Mouse (Mus musculus) megakaryocyte-erythroid progenitor cell, adult 5-6 weeks (primary cell): ENCODE data around the gene Tert. TPM values are rescaled to one million over a fixed set of nuclear protein-coding genes. Genes with fewer than 3 reads are reported as not detected.

Source experiments
- ATAC-seq: replicated peaks from 2 replicates; pipeline ENCODE4 v1.8.0; 2016; ENCODE audit warnings: mild to moderate bottlenecking, inconsistent platforms; ENCODE audit not compliant: severe bottlenecking, poor library complexity, low FRiP score, low TSS enrichment
- total RNA-seq, 2 experiments: library from RNA; stranded (forward) in 1 of 2; stranded (reverse) in 1 of 2; fragments of 200-1000, 215-1000 nt in 1 of 2; fragments of >200 nt in 1 of 2; fragmentation: Nextera tagmentation in 1 of 2; gene quantifications; 2 replicates each; pipeline ENCODE4 v1.2.3; 2014 to 2017

Gene Tert
- total RNA-seq, 2 experiments from 2014 or later: 3.2 to 6.0 TPM

DNA sequence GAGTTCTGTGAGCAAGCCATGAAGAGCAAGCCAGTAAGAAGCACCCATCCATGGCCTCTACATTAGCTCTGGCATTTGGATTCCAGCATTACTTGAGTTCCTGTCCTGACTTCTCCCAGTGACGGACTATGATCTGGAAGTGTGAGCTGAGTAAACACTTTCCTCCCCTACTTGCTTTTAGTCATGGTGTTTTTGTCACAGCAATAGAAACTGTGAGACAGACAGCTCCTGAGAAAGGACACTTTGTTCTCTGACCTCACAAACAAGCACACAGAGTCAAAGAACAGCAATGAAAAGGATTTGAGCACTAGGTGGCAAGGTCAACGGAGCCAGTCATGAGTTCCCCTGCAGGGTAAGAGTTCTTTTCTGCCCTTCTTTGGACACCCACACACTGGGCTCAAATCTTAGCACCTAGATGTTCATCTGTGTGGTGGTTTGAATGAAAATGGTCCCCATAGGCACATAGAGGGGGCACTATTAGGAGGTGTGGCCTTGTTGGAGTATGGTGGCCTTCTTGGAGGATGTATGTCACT is 33.5 kb downstream of the Tert start:
- no peak for ATAC-seq

DNA sequence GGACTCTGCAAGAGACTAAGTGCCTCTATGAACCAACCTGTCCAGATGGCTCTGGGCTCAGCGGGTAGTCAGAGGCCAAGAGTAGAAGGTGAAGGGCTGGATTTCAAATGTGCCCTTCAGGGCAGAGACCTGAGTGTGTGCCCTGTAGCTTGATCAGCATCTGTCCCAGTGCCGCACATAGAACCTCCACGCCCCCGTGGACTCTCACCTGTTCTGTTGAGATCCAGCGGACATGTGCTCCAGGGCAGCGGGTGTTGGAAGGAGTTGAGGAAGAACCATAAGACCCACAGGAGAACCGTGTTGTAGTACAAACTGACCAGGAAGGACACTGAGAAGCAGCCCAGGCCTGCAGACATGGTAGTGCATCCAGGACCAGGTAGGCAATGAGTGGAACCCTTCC is 48.5 kb downstream of the Tert start:
- ATAC-seq: no peak

DNA sequence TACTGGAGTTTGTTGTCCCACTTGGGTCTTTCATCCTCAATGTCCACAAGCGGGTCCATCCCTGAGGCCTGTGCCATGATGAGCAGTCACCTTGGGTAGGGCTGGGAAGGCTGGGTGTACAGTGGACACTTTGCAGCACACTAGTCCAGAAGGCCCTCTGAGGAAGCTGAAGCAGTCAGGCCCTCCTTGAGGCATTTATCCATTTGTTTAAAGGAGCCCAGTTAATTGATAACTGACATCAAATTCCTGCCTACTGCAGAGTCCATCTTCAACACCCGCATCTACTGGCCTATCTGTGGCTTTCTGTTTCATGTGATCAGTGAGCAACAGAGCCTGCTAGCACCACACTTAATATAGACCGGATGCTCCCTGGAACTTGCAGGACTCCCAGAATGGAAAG is 51.1 kb downstream of the Tert start, which contains the start of gene Slc6a18:
Gene Slc6a18, minus strand, starts transcription at position 171 of the 400 bp plus-strand sequence.
- no peak for ATAC-seq

DNA sequence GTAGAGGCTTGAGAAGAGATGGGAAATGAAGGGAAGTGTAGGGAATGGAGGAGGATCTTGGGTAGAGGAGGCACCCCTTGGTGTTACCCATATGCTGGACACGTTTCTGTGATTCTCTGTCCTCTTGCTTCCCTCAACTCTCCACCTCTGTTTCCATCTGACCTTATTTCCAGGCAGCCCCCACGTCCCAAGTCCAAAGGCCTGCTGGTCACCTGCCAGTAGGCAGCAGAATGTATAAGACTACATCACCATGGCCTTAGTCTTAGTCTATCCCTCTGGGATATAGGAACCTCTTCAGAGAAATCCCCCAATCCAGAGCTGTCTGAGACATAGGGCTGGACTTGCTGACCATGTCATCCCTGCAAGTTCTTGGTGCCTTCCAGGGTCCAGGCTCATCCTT is 52.6 kb downstream of the Tert start:
- ATAC-seq: no peak

DNA sequence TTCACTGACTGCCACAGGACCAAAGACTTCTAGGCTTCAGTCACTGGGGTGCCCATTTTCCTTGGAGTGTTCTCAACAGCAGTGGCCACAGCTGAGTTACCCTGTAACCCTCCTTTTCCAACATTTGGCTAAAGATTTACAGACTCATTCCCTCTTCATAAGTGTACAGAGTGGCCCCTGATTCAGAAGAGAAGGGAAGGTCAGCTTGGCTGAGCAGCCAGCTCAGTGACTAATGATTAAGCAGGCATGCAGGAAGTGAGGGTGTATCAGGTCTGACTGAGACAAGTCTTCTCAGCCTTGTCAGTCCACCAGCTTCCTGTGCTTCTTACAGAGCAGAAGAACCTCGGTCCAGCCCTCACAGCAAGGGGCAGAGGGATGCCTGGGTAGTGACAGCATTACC is 53.7 kb downstream of the Tert start:
- no peak for ATAC-seq

DNA sequence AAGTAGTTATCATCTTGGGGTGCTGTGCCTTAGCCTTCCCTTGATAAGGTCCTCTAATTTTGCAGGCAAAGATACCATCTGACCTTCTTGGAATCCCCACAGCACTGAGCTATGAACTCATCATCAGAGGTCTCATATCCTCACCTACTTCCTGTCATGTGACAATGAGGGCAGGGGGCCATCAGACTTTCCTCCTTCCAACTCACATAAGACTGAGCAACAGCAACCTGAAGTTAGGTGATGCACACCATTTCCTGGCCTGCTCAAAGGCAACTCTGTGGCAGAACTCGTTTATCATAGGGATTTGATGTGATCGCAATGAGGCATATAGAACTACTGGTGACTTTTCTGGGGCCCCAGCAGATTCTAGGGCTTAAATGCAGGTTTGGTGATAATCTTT is 55.5 kb downstream of the Tert start:
- no peak for ATAC-seq

DNA sequence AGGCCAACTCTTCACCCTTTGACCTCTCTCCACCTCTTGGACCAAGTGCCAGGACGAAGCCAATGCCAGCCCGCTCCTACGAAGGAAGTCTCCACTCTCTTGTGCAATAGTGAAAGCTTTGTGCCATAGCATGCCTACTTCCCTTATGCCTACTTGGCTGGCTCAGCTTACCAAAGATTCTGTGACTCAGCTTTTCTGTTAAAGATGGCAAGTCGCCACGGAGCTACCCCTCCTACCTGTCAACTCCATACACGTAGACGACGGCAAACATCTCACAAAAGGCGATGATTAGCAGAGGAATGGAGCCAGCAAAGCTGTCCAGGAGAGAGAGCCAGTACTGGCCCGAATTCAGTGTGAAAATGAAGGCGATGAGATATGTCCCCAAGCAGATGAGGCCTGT is 57.0 kb downstream of the Tert start:
- ATAC-seq: no peak

DNA sequence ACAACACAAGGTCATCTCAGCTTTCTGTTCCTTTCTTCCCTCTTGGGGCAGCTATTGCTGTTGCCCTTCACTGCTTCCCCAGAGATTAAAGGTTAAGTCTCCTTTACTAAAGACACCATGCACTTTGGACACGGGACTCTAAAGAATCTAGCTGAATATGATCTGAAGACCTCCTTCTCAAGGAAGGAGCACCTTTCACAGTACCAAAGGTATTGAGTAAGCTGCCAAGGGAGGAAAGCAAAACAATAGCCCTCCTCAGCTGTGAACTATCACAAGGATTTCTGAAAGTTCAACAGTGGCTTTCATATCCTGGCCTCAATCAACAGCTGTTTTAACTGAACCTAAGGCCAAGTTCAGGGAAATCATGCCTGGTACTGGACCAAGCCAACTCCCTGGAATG is 57.7 kb downstream of the Tert start:
- no peak for ATAC-seq

DNA sequence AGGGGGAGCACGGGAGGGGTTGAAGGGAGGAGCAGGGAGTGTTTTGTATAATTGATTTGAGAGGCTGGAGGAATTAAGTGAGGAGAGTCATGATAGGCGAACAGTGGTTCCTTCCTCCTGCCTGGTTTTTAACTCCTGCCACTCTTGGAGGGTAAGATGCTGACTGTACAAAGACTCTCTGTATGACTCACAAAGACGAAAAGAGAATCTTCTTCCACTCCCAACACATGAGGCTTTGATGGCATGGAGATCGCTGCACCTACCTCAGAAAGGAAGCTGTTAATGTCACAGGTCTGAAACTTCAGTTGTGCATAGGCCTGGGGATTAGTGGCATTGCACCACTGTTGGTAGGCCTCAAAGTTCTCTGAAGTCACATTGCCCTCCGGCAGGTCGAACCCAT is 58.8 kb downstream of the Tert start:
- ATAC-seq: no peak

DNA sequence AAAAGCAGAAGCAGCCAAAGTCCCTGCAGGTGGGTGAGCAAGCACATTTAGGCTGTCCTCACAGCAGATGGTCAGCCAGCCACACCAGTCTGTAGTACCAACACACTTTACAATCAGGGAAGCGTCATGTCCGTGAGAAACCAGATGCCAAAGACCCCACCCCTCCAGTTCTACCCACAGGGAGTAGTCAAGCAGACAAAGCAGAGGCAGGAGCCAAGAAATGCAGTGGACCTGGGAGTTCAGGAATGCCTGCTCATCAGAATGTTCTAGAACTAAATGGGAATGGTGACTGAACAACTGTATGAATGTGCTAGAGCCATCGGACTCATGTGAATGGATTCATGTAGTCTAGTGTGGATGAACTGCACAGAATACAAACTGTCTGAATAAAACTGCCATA is 60.9 kb downstream of the Tert start:
- ATAC-seq: no peak

DNA sequence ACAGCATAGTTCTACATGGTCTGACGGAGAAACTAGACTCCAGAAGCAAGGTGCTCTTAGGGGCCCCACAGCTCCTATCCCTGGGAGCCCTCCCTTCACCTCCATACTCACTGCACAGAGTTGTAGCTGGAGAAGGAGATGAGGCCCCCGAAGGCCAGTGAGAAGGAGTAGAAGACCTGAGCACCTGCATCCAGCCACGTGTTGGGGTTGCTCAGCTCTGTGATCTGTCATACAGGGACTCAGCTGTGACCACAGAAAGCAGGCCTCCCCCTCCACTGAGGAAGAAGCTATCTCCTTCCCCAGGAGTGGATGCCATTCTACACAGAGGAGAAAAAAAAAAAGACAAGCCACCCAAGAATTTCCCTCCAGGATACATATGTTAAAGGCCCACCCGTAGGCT is 62.2 kb downstream of the Tert start:
- no peak for ATAC-seq

DNA sequence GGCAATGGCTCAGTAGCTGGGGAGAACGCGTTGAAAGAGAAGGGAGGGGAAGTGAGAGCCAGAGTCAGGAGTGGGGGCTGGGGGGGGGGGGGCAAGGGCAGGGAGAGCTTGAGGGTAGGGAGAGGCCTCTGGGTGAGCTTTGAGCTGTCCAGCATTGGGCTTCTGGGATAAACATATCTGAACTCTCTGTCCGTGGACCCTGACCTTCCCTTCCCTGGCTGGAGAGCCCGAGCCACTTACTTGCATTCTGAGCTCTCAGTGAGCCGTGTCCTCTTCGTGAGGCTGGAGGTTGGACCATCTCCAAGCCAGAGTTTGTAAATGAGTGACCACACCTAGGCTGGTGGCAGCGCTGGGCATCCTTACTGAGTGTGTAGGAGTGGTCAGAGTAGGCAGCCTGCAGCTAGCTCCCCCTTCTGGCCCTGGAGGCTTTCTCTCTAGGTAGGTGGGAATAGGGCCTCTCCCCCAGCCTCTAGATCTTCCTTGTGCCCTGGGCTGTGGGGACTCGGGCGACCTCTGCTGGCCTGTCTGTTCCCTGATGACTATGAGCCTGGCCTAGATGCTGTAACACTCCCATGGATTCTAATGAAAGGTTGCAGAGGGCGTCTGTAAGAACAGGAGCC is 65.6 kb downstream of the Tert start:
- peak; percentile 89 for ATAC-seq

DNA sequence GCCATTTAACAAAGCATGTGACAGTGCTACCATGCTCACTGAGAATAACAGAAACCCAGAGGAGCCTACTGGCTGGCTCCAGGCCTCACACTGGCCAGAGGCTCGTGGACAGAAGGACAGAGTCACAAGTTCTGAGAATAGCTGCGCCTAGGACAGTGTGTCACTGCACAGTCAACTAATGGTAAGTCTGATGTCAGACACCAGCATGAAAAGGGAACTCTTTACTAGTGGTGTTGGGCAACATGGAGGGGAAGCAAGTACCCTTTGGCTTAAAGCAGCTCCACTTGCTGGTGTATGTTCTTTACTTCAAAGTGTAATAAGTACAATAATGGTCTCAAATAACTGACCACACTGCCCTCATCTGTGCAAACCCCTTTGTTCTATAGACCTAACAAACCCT is 66.6 kb downstream of the Tert start:
- no peak for ATAC-seq

DNA sequence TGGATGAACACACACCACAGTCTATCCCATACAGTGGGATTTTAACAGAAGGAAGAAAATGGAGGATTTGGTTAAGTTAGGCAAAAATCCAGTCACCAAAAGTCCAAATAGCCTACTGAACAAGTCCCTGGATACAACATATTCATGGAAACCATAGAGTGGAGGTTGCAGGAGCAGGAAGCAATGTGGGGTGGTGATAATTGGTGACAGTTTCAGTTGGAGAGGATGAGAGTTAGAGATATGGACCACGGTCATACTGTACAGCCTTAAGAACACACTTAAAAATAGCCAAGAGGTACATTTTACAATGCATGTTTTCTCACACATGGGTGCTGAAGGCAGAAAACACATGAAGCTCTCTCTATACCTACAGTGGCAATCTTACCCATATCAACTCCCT is 68.3 kb downstream of the Tert start:
- no peak; the same call in 1 of the 2 replicates for ATAC-seq

DNA sequence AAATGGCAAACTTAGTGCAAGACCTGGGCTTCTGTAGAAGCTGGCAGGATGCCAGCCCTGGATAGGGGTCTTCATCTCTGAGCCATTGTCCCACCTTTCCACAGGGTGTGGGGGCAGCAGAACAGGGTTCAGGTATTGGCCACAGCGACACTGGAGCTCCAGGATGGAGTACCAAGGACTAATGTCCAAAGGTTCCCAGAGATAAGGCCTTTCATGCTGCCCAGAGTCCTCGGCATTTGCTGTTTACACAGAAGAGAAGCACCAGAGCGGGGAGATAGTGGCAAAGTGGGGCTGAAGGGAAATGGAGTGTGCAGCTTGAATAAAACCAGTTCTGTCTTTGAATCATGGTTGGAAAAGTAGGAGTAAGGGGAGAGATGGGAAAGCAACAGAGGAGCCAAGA is 69.8 kb downstream of the Tert start:
- ATAC-seq: no peak

Other genes with a start within 250 kb of the Tert start
- 46.7 and 50.6 TPM in 2 replicates for gene Lpcat1, start 159.7 kb upstream of the Tert start, total RNA-seq (2014; fragmentation: Nextera tagmentation)
- gene Lpcat1, start 159.7 kb upstream of the Tert start, total RNA-seq (2017): 19.3 and 32.4 TPM in 2 replicates
- gene Slc6a3, start 90.2 kb upstream of the Tert start, total RNA-seq (2014; fragmentation: Nextera tagmentation): not detected in 2 replicates
- not detected in 2 replicates for gene Slc6a3, start 90.2 kb upstream of the Tert start, total RNA-seq (2017)
- gene Clptm1l, start 22.9 kb upstream of the Tert start, total RNA-seq (2014; fragmentation: Nextera tagmentation): 130 and 134 TPM in 2 replicates
- gene Clptm1l, start 22.9 kb upstream of the Tert start, total RNA-seq (2017): 86.7 and 87.6 TPM in 2 replicates
- not detected in 2 replicates for gene Slc6a18, start 51.1 kb downstream of the Tert start, total RNA-seq (2014; fragmentation: Nextera tagmentation)
- gene Slc6a18, start 51.1 kb downstream of the Tert start, total RNA-seq (2017): not detected in 2 replicates
- 2.0 and 5.1 TPM in 2 replicates for gene Slc6a19, start 78.0 kb downstream of the Tert start, total RNA-seq (2014; fragmentation: Nextera tagmentation)
- gene Slc6a19, start 78.0 kb downstream of the Tert start, total RNA-seq (2017): not detected in 2 replicates
- 13.3 and 15.4 TPM in 2 replicates for gene Slc12a7, start 106.2 kb downstream of the Tert start, total RNA-seq (2014; fragmentation: Nextera tagmentation)
- gene Slc12a7, start 106.2 kb downstream of the Tert start, total RNA-seq (2017): 2.2 and 3.5 TPM in 2 replicates
- not detected in 2 replicates for gene Nkd2, start 220.7 kb downstream of the Tert start, total RNA-seq (2014; fragmentation: Nextera tagmentation)
- not detected in 2 replicates for gene Nkd2, start 220.7 kb downstream of the Tert start, total RNA-seq (2017)